Mouse (Mus musculus): Measurements from ENCODE around the gene Ovol1.

Gene Ovol1

GRCm38 (mm10) chr19:5518721-5519120 lies 41.7 kb downstream of the Ovol1 start:
- DNase-seq (ENCODE audit: low spot score in 2 of 2): no peak

- DNase-seq (ENCODE audit: low spot score in 2 of 2): no peak
These were observed 43.4 kb downstream of the Ovol1 start for GRCm38 (mm10) chr19:5516906-5517505.

- no peak for DNase-seq (ENCODE audit: low spot score in 2 of 2)
These were observed 44.3 kb downstream of the Ovol1 start for GRCm38 (mm10) chr19:5515840-5516777.

GRCm38 (mm10) chr19:5513005-5513349 lies 47.5 kb downstream of the Ovol1 start:
- DNase-seq (ENCODE audit: low spot score in 2 of 2): no peak

- no peak for DNase-seq (ENCODE audit: low spot score in 2 of 2)
These were observed 48.1 kb downstream of the Ovol1 start for GRCm38 (mm10) chr19:5512091-5513004.

- peak in 1 of 2 experiments; percentile 15 for DNase-seq (ENCODE audit: low spot score in 2 of 2)
These were observed 49.3 kb downstream of the Ovol1 start for GRCm38 (mm10) chr19:5511074-5511632.

- peak; percentile 99 for DNase-seq (ENCODE audit: low spot score in 2 of 2)
These were observed 50.1 kb downstream of the Ovol1 start, which contains the start of gene Snx32 for GRCm38 (mm10) chr19:5510031-5511026. TSS of gene Snx32 (minus strand) at chr19:5510538.

- DNase-seq (ENCODE audit: low spot score in 2 of 2): no peak
These were observed 56.8 kb downstream of the Ovol1 start, which contains the start of gene 1700020D05Rik for GRCm38 (mm10) chr19:5503687-5504086. TSS of gene 1700020D05Rik (minus strand) at chr19:5503787.

- no peak for DNase-seq (ENCODE audit: low spot score in 2 of 2)
These were observed 60.0 kb downstream of the Ovol1 start for GRCm38 (mm10) chr19:5500330-5500875.

All from heart, adult 9 months (tissue).